ENCODE assay signal across 11 mouse cellular contexts in genomic region chr3:95999308-96000079, GRCm38 (mm10). TPM values are rescaled to one million over a fixed set of nuclear protein-coding genes. Genes with fewer than 3 reads are reported as not detected.
A peak's percentile ranks its signal among the peaks of the same experiment; 100 is the strongest.
DNase-seq lines count a peak whose midpoint lies in the region; ATAC-seq and TF ChIP-seq lines count a peak whose summit lies in the region.
"Had no signal": no experiment of that assay in that cellular context is flagged by ENCODE, and none has a peak within 500 bp of the region (broad histone marks: within the 10 kb centered on the region; RNA-seq: fewer than 3 reads in every experiment).

No protein-coding gene starts in this region.

- no peak for TF ChIP-seq CTCF in heart, adult 2 months (IDR thresholded peaks at IDR 0.05)

- DNase-seq in heart, adult 2 months: no peak
- DNase-seq in heart, adult 8-10 months (ENCODE audit: low spot score): no peak
- no peak for DNase-seq in embryonic facial prominence, embryonic 10.5 days (ENCODE audit: low spot score)
- no peak for DNase-seq in limb, embryonic 10.5 days (ENCODE audit: low spot score)
- DNase-seq in hindbrain, embryonic 14.5 days (ENCODE audit: low spot score): no peak
- DNase-seq: thymus, postnatal 4 days had no signal

- intact Hi-C loops in heart, adult 2 months (cut with DNase I): loop anchor here (5.0 to 10.0 kb wide), 2 partner anchors 32 to 555 kb away; partner anchors contain the start of gene Txnip

- no peak for ATAC-seq in megakaryocyte, adult 5-6 weeks (ENCODE audit: poor library complexity, severe bottlenecking)
- peak; percentile 81 for ATAC-seq in megakaryocyte progenitor cell, adult 5-6 weeks (replicated peaks; ENCODE audit: poor library complexity)
- no peak for ATAC-seq in hindbrain, embryonic 14.5 days (ENCODE audit: low FRiP score)

- peaks cover 14% of the 10 kb centered on the region for H3K4me1 ChIP-seq in heart, adult 2 months (ENCODE audit: control insufficient read depth, insufficient read depth, low read length)
- peaks cover 86% of the 10 kb centered on the region for H3K4me1 ChIP-seq in megakaryocyte, embryonic 14.5 days
- peaks cover 39% of the 10 kb centered on the region for H3K4me1 ChIP-seq in embryonic facial prominence, embryonic 10.5 days
- H3K4me1 ChIP-seq in limb, embryonic 10.5 days: peaks cover 27% of the 10 kb centered on the region
- H3K4me1 ChIP-seq in hindbrain, embryonic 14.5 days (replicated peaks; ENCODE audit: control insufficient read depth, insufficient read depth, low read length): peaks cover 23% of the 10 kb centered on the region

- H3K9me3 ChIP-seq in megakaryocyte, embryonic 14.5 days: no peaks in the 10 kb centered on the region
- no peaks in the 10 kb centered on the region for H3K9me3 ChIP-seq in embryonic facial prominence, embryonic 10.5 days
- no peaks in the 10 kb centered on the region for H3K9me3 ChIP-seq in limb, embryonic 10.5 days (replicated peaks)
- H3K9me3 ChIP-seq in hindbrain, embryonic 14.5 days (ENCODE audit: control insufficient read depth, low read length): no peaks in the 10 kb centered on the region
- H3K9me3 ChIP-seq: hindbrain, embryonic 15.5 days had no signal

- 71% methylated on average over 12 of the region's 12 CpGs for WGBS in heart, adult 2 months
- 89% methylated on average over 12 of the region's 12 CpGs for WGBS in embryonic facial prominence, embryonic 10.5 days
- WGBS in limb, embryonic 10.5 days: 90% methylated on average over 12 of the region's 12 CpGs
- WGBS in hindbrain, embryonic 14.5 days: 90% methylated on average over 12 of the region's 12 CpGs

- no peak overlapping the region for H3K4me2 ChIP-seq in hindbrain, embryonic 14.5 days (replicated peaks)
- H3K4me2 ChIP-seq: hindbrain, embryonic 15.5 days had no signal

- H3K79me2 ChIP-seq in heart, adult 2 months (replicated peaks; ENCODE audit: control insufficient read depth, insufficient read depth, low read length): no peaks in the 10 kb centered on the region

- H3K36me3 ChIP-seq in heart, adult 2 months (ENCODE audit: control insufficient read depth, insufficient read depth, low read length): no peaks in the 10 kb centered on the region
- peaks cover 22% of the 10 kb centered on the region for H3K36me3 ChIP-seq in megakaryocyte, embryonic 14.5 days (replicated peaks; ENCODE audit: low read length)
- peaks cover 17% of the 10 kb centered on the region for H3K36me3 ChIP-seq in embryonic facial prominence, embryonic 10.5 days (replicated peaks)
- peaks cover 13% of the 10 kb centered on the region; the same call in 1 of the 2 replicates for H3K36me3 ChIP-seq in limb, embryonic 10.5 days
- H3K36me3 ChIP-seq in hindbrain, embryonic 14.5 days (replicated peaks; ENCODE audit: control insufficient read depth, insufficient read depth): 0 out of 2 replicates have a peak, but pooled peaks cover 6% of the 10 kb centered on the region
- H3K36me3 ChIP-seq: hindbrain, embryonic 15.5 days had no signal

- H3K9ac ChIP-seq in heart, adult 2 months (ENCODE audit: low read depth, low read length): peak overlapping the region; percentile 36
- H3K9ac ChIP-seq in hindbrain, embryonic 14.5 days: no peak overlapping the region
- H3K9ac ChIP-seq: hindbrain, embryonic 15.5 days had no signal

- peak overlapping the region; percentile 67 for H3K27ac ChIP-seq in heart, adult 2 months
- H3K27ac ChIP-seq in embryonic facial prominence, embryonic 10.5 days (replicated peaks): peak overlapping the region; percentile 30; the same call in 1 of the 2 replicates
- H3K27ac ChIP-seq in limb, embryonic 10.5 days: no peak overlapping the region
- H3K27ac ChIP-seq in hindbrain, embryonic 14.5 days: no peak overlapping the region
- H3K27ac ChIP-seq: hindbrain, embryonic 15.5 days; kidney, postnatal 0 days had no signal

- H3K4me3 ChIP-seq in heart, adult 2 months: peak overlapping the region; percentile 21; the same call in 1 of the 2 replicates
- peak overlapping the region; percentile 65 for H3K4me3 ChIP-seq in megakaryocyte, embryonic 14.5 days (replicated peaks)
- H3K4me3 ChIP-seq in embryonic facial prominence, embryonic 10.5 days: no peak overlapping the region
- H3K4me3 ChIP-seq in limb, embryonic 10.5 days: no peak overlapping the region
- H3K4me3 ChIP-seq in hindbrain, embryonic 14.5 days (replicated peaks; ENCODE audit: low read length): no peak overlapping the region
- H3K4me3 ChIP-seq: hindbrain, embryonic 15.5 days had no signal

- no peaks in the 10 kb centered on the region for H3K27me3 ChIP-seq in heart, adult 2 months (ENCODE audit: control insufficient read depth, insufficient read depth, low read length)
- H3K27me3 ChIP-seq in megakaryocyte, embryonic 14.5 days (replicated peaks): no peaks in the 10 kb centered on the region
- no peaks in the 10 kb centered on the region for H3K27me3 ChIP-seq in embryonic facial prominence, embryonic 10.5 days (replicated peaks; ENCODE audit: low read depth, poor library complexity, severe bottlenecking)
- no peaks in the 10 kb centered on the region for H3K27me3 ChIP-seq in limb, embryonic 10.5 days (ENCODE audit: low read depth, poor library complexity, severe bottlenecking)
- no peaks in the 10 kb centered on the region for H3K27me3 ChIP-seq in hindbrain, embryonic 14.5 days (ENCODE audit: control insufficient read depth, insufficient read depth, low read length)
- H3K27me3 ChIP-seq: hindbrain, embryonic 15.5 days had no signal

- no peak for TF ChIP-seq EP300 in heart, adult 2 months (IDR thresholded peaks at IDR 0.05; ENCODE audit: insufficient read depth, low read depth, low read length)

- TF ChIP-seq POLR2A in heart, adult 2 months (IDR thresholded peaks at IDR 0.05; ENCODE audit: insufficient read depth, low read depth, low read length): no peak

RNA-seq across cellular contexts. Expression of gene Plekho1, which starts 3.7 kb away (rescaled TPM):
- total RNA-seq in heart, adult 2 months (2021): 10 to 100 TPM; 65.4 to 67.5 TPM
- 82.8 and 110 TPM in 2 replicates for polyA plus RNA-seq in heart, adult 2 months (2012; rRNA removed)
- total RNA-seq in heart, adult 8-10 months (2022): 10 to 100 TPM; 55.7 to 68.3 (median 61.1) TPM
- 556 and 663 TPM in 2 replicates for polyA plus RNA-seq in megakaryocyte, embryonic 14.5 days (2012; ENCODE audit: insufficient read depth, low replicate concordance)
- 116 and 124 TPM in 2 replicates for total RNA-seq in megakaryocyte, adult 5-6 weeks (2015)
- 104 and 119 TPM in 2 replicates for total RNA-seq in megakaryocyte, adult 5-6 weeks (2017)
- 73.2 and 78.5 TPM in 2 replicates for polyA plus RNA-seq in embryonic facial prominence, embryonic 10.5 days (2016; fragmentation: Nextera tagmentation; extraction: Ambion mirVana)
- 22.1 and 25.9 TPM in 2 replicates for total RNA-seq in megakaryocyte progenitor cell, adult 5-6 weeks (2015)
- total RNA-seq in megakaryocyte progenitor cell, adult 5-6 weeks (2017): 24.7 and 25.1 TPM in 2 replicates
- polyA plus RNA-seq in limb, embryonic 10.5 days (2016; fragmentation: Nextera tagmentation; extraction: Ambion mirVana): 77.7 and 81.9 TPM in 2 replicates
- polyA plus RNA-seq in hindbrain, embryonic 14.5 days (2014; fragmentation: Nextera tagmentation; extraction: Ambion mirVana): 47.1 and 49.0 TPM in 2 replicates

RNA-seq across cellular contexts. Expression of gene Vps45, which starts 58.8 kb away (rescaled TPM):
- total RNA-seq in heart, adult 2 months (2021): 10 to 100 TPM; 23.0 to 24.5 TPM
- 4.3 and 7.1 TPM in 2 replicates for polyA plus RNA-seq in heart, adult 2 months (2012; rRNA removed)
- total RNA-seq in heart, adult 8-10 months (2022): 10 to 100 TPM; 27.2 to 33.8 (median 30.0) TPM
- polyA plus RNA-seq in megakaryocyte, embryonic 14.5 days (2012; ENCODE audit: insufficient read depth, low replicate concordance): 19.1 and 19.4 TPM in 2 replicates
- total RNA-seq in megakaryocyte, adult 5-6 weeks (2015): 23.8 and 31.2 TPM in 2 replicates
- 9.5 and 11.6 TPM in 2 replicates for total RNA-seq in megakaryocyte, adult 5-6 weeks (2017)
- 22.4 and 26.5 TPM in 2 replicates for polyA plus RNA-seq in embryonic facial prominence, embryonic 10.5 days (2016; fragmentation: Nextera tagmentation; extraction: Ambion mirVana)
- 26.3 and 28.4 TPM in 2 replicates for total RNA-seq in megakaryocyte progenitor cell, adult 5-6 weeks (2015)
- 10.9 and 12.6 TPM in 2 replicates for total RNA-seq in megakaryocyte progenitor cell, adult 5-6 weeks (2017)
- polyA plus RNA-seq in limb, embryonic 10.5 days (2016; fragmentation: Nextera tagmentation; extraction: Ambion mirVana): 22.4 and 23.6 TPM in 2 replicates
- 44.8 and 46.8 TPM in 2 replicates for polyA plus RNA-seq in hindbrain, embryonic 14.5 days (2014; fragmentation: Nextera tagmentation; extraction: Ambion mirVana)

Comparison
In these comparisons a context has a peak if more than half of its experiments do, and no peak if none do; other contexts are left out.
1. H3K27ac ChIP-seq: peak in heart, adult 2 months (single experiment) and embryonic facial prominence, embryonic 10.5 days (single experiment); none in limb, embryonic 10.5 days (single experiment) and hindbrain, embryonic 14.5 days (single experiment).
2. H3K4me3 ChIP-seq: peak in heart, adult 2 months (single experiment) and megakaryocyte, embryonic 14.5 days (single experiment); none in embryonic facial prominence, embryonic 10.5 days (single experiment), limb, embryonic 10.5 days (single experiment) and hindbrain, embryonic 14.5 days (single experiment).